Mouse (Mus musculus): Measurements from ENCODE around the gene Fam169b.
"Not testable (repeated sequence)": the region's sequence is repeated elsewhere in the genome, so short reads cannot be mapped to it uniquely, and the experiment has no call there.

Gene Fam169b

GRCm38 (mm10) chr7:68285851-68286298 lies 12.2 kb downstream of the Fam169b start:
- no peak for DNase-seq (ENCODE audit: low read depth, low spot score)

DNA sequence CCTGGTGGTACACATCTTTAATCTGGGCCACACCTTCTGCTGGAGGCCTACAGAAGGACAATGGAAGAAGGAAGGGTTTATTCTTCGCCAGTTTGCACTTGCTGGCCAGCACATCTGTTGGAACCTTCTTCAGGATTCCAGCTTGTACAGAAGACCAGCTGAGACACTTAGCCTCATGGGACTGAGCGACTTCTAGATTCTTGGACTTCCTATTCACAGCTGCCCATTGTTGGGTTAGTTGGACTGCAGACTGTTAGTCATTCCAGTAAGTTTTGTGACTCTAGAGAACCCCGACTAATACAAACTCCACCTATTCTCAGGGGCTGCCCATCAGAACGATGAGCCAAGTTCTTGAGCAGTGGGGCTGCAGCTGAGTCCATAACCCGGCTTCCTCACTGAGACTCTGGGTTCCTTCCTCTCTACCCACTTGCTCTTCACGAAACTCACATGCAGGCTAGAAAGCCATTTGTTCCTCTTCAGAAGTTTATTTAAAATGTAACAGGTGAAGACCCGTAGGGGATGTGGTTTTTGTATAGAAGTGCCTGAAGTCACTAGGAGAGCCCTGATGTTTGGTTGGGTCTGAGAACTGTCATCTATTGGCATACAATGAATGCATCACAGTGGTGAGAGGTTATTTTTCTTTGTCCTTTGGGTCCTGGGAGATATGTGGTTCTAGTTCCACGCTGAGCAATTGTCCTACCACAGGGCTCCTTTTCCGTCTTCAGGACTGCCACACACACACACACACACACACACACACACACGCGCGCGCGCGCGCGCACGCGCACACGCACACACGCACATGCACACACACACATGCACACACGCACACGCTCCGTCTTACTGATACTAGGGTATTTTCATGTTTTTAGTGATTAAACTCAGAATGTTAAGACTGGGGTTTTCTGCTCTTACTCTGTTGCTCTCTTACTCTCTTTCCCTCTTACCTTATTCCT lies 13.2 kb downstream of the Fam169b start:
- peak; percentile 27 for DNase-seq (ENCODE audit: low read depth, low spot score)

GRCm38 (mm10) chr7:68287582-68287981 lies 13.9 kb downstream of the Fam169b start:
- no peak for DNase-seq (ENCODE audit: low read depth, low spot score)

DNA sequence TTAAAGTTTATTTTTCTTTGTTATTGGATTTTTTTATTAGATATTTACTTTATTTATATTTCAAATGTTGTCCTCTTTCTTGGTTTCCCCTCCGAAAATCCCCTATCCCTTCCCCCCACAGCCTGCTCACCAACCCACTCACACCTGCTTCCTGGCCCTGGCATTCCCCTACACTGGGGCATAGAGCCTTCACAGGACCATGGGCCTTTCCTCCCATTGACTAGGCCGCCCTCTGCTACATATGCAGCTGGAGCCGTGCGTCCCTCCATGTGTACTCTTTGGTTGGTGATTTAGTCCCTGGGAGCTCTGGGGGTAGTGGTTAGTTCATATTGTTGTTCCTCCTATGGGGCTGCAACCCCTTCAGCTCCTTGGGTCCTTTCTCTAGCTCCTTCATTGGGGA lies 14.4 kb downstream of the Fam169b start:
- DNase-seq (ENCODE audit: low read depth, low spot score), result not testable (repeated sequence)

- no peak for DNase-seq (ENCODE audit: low read depth, low spot score)
These were observed 15.4 kb downstream of the Fam169b start for GRCm38 (mm10) chr7:68289081-68289480.

DNA sequence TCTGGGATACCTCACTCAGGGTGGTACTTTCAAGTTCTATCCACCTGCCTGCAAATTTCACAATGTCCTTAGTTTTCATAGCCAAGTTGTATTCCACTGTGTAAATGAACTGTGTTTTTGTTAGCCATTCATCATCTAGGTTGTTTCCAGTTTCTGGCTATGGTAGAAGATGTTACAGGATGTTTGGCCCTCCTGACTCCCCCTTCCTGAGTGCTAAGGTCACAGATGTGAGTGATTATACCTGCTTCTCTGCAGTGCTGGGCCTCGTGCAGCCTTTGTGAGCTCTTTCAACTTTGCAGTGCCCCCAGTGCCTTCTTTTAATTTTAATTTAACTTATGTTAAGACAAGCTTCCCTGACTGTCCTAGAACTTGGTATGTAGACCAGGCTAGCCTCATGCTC lies 18.0 kb downstream of the Fam169b start:
- DNase-seq (ENCODE audit: low read depth, low spot score), result no peak

DNA sequence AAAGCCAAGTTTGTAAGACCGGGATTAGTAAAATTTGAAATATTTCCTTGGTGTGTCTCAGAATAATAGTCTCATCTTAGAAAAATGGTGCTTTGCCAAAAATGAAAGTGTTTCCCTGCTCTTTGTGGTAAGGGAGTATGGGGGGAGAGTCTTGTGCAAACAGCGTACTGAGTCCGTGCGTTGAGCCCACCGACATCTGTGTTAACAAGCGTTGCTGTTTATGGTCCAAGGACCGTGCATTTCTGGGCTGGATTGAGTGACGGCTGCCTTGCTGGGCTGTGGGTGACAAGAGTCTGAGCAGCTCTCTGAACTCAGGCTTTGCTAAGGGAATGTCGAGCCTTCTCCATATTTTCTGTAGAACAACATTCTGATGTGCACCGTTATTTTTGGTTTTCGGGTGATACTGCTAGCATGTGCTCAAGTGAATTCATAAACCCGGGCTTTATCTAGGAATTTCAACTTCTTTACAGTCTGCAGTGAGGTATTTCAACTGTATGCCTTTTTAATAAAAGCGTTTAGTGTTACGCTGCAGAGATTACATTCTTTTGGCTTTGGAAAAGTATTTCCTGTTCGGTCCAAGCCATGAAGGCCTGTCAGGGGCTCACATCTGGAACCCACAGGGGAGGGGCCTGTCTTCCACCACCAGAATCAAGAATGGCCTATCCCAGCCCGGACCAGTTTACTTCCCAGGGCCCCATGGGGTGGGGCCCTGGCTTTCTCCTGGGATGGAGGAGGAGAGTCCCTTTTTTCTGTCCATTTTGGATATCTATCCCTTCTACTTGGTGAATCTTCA lies 20.6 kb downstream of the Fam169b start:
- no peak for DNase-seq (ENCODE audit: low read depth, low spot score)

DNA sequence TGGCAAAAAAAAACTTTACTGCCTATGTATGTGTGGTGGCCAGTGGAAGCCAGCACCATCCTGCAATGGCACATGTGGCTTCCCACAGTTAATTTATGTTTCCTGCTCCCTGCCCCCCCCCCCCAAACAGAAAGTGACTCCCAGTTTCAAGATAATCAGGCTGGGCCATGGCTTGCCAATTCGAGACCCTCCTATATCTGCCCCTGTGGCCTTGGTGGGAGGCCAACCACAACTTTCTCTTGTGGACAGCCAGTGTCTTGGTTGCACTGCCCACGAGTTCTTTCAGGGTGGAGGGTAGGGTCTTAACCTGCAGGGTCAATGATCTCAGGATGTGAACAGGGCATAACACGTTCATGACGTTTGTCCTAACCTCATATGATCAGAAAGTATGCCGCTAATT lies 22.8 kb downstream of the Fam169b start:
- DNase-seq (ENCODE audit: low read depth, low spot score), result no peak

GRCm38 (mm10) chr7:68298381-68299076 lies 24.9 kb downstream of the Fam169b start:
- DNase-seq (ENCODE audit: low read depth, low spot score), result no peak

DNA sequence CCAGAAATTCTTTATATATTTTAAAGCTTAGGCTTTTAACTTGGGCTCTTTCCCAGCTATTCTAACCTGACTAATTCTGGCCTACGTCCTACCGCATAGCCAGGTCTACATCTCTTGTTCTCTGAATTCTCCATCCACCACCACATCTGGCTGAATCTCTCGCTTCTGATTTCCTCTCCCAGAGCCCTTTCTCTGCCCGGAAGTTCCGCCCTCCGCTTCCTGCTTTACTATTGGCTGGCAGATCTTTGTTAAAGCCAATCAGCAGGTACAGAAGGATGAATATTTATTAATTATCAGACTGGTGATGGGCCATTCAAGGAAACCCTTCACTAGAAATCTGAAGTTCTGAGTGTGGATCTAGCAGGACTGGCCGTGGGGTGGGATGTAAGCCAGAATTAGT lies 27.5 kb downstream of the Fam169b start:
- DNase-seq (ENCODE audit: low read depth, low spot score), result no peak

DNA sequence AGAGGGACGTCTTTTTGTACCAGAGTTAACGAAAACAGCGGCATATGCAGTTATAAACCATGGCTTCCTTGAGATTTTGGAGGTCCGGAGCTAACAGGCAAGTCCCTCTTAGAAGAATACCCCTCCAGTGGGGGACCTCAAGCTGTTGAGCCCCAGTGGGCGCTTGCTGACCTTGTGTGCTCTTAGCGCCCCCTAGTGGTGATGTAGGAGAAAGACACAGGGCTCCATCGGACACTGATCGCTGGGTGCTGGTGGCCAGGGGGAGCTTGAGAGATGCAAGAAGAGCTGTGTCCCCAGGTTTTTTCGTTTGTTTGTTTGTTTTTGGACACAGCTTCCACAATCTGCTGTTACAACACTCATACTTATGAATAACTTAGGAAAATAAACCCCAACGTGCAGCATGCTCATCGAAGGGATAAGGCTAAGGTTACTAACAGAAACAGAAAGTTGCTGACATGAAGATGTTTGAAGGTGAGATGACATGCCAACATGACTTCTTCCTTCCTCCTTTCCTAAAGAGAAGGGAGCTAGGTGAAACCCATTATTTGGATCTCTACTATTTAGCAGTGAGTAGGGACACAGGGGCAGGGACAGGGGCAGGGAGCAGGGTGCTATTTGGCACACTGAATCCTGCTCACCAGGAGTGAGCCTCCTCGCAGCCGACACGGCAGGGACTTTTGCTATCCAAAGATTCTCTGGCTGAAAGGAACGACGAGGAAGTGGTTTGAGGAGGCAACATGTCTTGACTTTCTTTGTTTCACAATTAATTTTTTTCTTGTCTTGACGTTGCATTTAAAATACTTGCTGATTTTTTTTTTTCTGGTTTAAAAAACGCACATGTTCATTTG lies 29.2 kb downstream of the Fam169b start:
- peak; percentile 81 for DNase-seq (ENCODE audit: low read depth, low spot score)

DNA sequence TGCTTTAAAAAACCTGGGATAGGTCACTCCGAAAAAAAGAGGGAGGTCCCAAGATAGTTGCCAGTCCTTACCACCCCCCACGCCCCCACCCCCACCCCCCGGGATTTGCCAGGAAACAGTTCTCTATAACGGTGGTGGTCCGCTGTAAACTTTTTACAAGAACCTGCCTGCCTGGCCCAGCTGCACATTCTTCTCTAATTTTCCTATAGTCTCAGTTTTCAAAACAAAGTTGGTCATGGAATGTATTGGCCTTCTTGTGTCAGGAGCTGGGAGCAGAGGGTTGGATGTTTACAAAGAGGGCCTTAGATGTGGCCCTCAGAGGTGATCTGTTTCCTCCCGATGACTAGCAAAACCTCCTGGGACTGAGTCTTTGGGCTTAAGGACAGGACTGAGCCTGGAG lies 30.0 kb downstream of the Fam169b start:
- no peak for DNase-seq (ENCODE audit: low read depth, low spot score)

DNA sequence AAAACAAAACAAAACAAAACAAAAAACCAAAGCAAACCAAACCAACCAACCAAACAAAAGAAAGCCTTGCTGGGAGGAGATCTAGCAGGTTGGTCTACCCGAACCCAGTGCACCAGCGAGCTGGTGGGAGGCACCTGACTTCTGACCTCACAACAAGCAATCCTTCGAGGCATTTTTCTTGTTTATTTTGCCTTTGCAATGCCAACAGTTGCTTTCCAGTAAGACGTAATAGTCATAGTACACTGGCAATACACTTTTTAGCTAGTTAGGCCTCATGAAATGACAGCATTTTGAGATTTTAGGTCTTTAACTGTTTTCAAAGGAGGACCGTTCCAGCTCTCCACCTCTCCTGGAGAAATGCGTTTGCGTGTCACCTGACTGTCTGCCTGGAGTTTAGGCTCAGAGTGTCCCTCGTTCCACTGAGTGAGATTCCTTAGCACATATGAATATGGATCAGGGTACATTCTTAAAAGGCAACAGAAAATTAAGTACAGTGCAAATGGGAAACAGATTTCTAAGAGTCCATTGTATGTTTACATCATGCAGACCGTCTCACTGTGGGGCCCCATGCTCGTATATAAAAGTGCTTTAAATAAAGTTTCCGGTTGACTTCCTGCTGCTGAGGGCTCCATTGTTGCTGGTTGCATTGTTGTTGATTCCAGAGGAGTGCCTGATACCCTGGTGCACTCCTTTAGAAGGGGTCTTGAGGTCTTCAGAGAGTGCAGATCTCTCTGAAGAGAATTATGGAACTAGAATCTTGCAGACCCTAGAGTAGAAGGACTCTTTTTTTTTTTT lies 32.3 kb downstream of the Fam169b start:
- DNase-seq (ENCODE audit: low read depth, low spot score), result no peak

GRCm38 (mm10) chr7:68306756-68307155 lies 33.1 kb downstream of the Fam169b start:
- no peak for DNase-seq (ENCODE audit: low read depth, low spot score)

- peak; percentile 34 for DNase-seq (ENCODE audit: low read depth, low spot score)
These were observed 37.8 kb downstream of the Fam169b start for GRCm38 (mm10) chr7:68311469-68311868.

DNA sequence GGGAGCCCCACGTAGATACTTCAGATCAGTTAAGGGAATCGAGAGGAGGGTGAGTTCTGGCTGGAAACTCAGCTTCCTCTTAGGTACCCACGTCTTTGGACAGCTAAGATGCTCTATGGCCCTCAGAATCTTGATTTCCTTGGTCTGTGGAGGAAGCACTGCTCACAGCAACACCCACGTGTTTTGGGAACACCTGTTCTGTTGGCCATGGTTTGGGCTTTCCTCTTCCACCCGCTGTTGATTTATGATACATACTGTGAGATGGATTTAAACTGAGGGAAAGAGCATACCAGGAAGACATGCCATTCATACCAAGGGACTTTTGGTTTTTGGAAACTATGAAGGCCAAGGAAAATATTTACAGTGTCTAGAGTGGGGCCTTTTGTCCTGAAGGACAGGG lies 38.8 kb downstream of the Fam169b start:
- DNase-seq (ENCODE audit: low read depth, low spot score), result no peak

GRCm38 (mm10) chr7:68313038-68313782 lies 39.6 kb downstream of the Fam169b start:
- no peak for DNase-seq (ENCODE audit: low read depth, low spot score)

DNA sequence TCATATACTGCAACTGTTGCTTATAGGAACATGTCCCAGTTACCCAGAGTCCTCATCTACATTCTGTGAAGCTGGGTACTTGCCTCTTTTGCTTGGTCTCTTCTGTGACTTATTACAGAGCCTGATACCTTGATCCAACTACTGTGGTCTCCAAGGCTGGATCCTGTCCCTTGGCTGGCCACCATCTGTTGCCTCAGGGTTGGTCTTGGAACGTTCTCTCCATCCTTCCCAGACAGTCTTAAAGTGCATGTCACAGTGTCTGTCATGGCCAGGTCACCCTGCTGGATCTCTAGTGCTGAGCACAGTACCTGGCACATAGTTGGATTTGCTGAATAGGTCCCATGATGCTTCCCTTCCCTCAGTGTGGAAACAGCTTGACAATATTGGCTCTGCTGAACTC lies 40.6 kb downstream of the Fam169b start:
- no peak for DNase-seq (ENCODE audit: low read depth, low spot score)

DNA sequence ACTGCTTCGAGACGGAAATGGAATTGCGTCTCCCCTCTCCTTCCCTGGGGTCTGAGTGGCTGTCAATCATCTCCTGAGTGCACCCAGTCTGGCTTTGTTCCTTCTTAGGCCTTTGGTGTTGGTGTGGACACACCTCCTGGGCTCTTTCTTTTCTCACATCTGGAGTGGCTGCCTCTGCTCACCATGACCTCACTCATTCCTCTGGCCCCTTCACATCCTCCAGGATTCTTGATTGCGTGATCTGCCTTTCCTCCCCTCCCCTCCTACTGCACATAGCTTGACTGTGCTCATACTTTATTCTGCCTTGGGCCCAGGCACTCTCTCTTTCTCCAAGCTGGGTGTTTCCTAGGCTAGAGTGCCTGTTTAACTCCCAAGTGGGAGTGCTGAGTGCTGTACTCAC lies 41.4 kb downstream of the Fam169b start:
- DNase-seq (ENCODE audit: low read depth, low spot score), result no peak

All from skeletal muscle tissue, adult 2 months (tissue).